Mouse (Mus musculus) forebrain, embryonic 15.5 days (tissue): Measurements from ENCODE around the gene Paqr6. TPM values are rescaled to one million over a fixed set of nuclear protein-coding genes. Genes with fewer than 3 reads are reported as not detected.

Experiments
- polyA plus RNA-seq: library from polyadenylated mRNA; unstranded; fragments of >200 nt; fragmentation: Nextera tagmentation; extraction: Ambion mirVana; gene quantifications from 2 replicates; pipeline ENCODE4 v1.2.1, GENCODE M21; 2015

Paqr6 gene
- polyA plus RNA-seq, 1 experiment from 2014 or later, result 0.94 TPM

Other genes starting within 250 kb of the Paqr6 start
- 20.1 and 21.3 TPM in 2 replicates for gene Mef2d, start 222.2 kb upstream of the Paqr6 start, polyA plus RNA-seq
- gene Rhbg, start 109.9 kb upstream of the Paqr6 start, polyA plus RNA-seq, result 0.10 and 0.14 TPM in 2 replicates
- 0.23 TPM in 1 of 2 replicates, not detected in the other for gene Gm38392, start 77.4 kb upstream of the Paqr6 start, polyA plus RNA-seq
- gene Tsacc, start 67.6 kb upstream of the Paqr6 start, polyA plus RNA-seq, result 9.2 and 9.6 TPM in 2 replicates
- gene Cct3, start 67.5 kb upstream of the Paqr6 start, polyA plus RNA-seq, result 523 and 531 TPM in 2 replicates
- gene Glmp, start 39.6 kb upstream of the Paqr6 start, polyA plus RNA-seq, result 103 and 105 TPM in 2 replicates
- 1.7 and 2.0 TPM in 2 replicates for gene Tmem79, start 28.4 kb upstream of the Paqr6 start, polyA plus RNA-seq
- gene Smg5, start 28.3 kb upstream of the Paqr6 start, polyA plus RNA-seq, result 59.8 and 65.1 TPM in 2 replicates
- gene Bglap3, start 8.2 kb downstream of the Paqr6 start, polyA plus RNA-seq, result 0.27 TPM in 1 of 2 replicates, not detected in the other
- not detected in 2 replicates for gene Bglap2, start 14.1 kb downstream of the Paqr6 start, polyA plus RNA-seq
- not detected in 2 replicates for gene Bglap, start 19.9 kb downstream of the Paqr6 start, polyA plus RNA-seq
- 55.1 and 64.8 TPM in 2 replicates for gene Pmf1, start 45.7 kb downstream of the Paqr6 start, polyA plus RNA-seq
- gene Slc25a44, start 60.6 kb downstream of the Paqr6 start, polyA plus RNA-seq, result 31.3 and 33.2 TPM in 2 replicates
- 16.3 and 17.7 TPM in 2 replicates for gene Sema4a, start 96.6 kb downstream of the Paqr6 start, polyA plus RNA-seq
- 23.4 and 27.5 TPM in 2 replicates for gene Lmna, start 145.4 kb downstream of the Paqr6 start, polyA plus RNA-seq
- gene Mex3a, start 167.8 kb downstream of the Paqr6 start, polyA plus RNA-seq, result 50.6 and 55.6 TPM in 2 replicates
- gene Rab25, start 183.7 kb downstream of the Paqr6 start, polyA plus RNA-seq, result 0.15 and 0.28 TPM in 2 replicates
- 169 and 187 TPM in 2 replicates for gene Lamtor2, start 188.5 kb downstream of the Paqr6 start, polyA plus RNA-seq
- 45.8 and 47.6 TPM in 2 replicates for gene Ubqln4, start 189.2 kb downstream of the Paqr6 start, polyA plus RNA-seq
- 133 and 134 TPM in 2 replicates for gene Ssr2, start 211.3 kb downstream of the Paqr6 start, polyA plus RNA-seq
- gene Arhgef2, start 241.4 kb downstream of the Paqr6 start, polyA plus RNA-seq, result 192 and 193 TPM in 2 replicates